Mouse (Mus musculus) heart, embryonic 14.5 days (tissue): ENCODE data around the gene Ppp6c. TPM values are rescaled to one million over a fixed set of nuclear protein-coding genes. Genes with fewer than 3 reads are reported as not detected.

Experiments used
- ATAC-seq: fragments of 200-750 bp; cut with Nextera tagmentation; 2 replicates; pipeline ENCODE4 v1.8.0; 2017; ENCODE audit warnings: low read depth, moderate TSS enrichment; ENCODE audit not compliant: insufficient number of reproducible peaks, insufficient read depth, low FRiP score
- H3K27ac ChIP-seq, 2 experiments: fragments of 200-500 bp in 1 of 2; fragments of 300-500 bp in 1 of 2; sonication (generic) in 1 of 2; replicated peaks in 1 of 2; 2 replicates each; pipeline ENCODE4 v1.5.1; 2012 to 2014; ENCODE audit warnings: low read depth in 2 of 2, low read length in 2 of 2, control low read depth in 1 of 2, mild to moderate bottlenecking in 1 of 2, mixed read lengths in 1 of 2; ENCODE audit not compliant: control insufficient read depth in 1 of 2, insufficient read depth in 1 of 2
- H3K27me3 ChIP-seq: fragments of 300-500 bp; sonication (generic); 2 replicates; pipeline ENCODE4 v1.6.1; 2014; ENCODE audit warnings: mild to moderate bottlenecking, low read length, control low read depth; ENCODE audit not compliant: control insufficient read depth, insufficient read depth
- H3K36me3 ChIP-seq: fragments of 300-500 bp; sonication (generic); 2 replicates; pipeline ENCODE4 v1.6.1; 2014; ENCODE audit warnings: mild to moderate bottlenecking, control low read depth, low read length, mixed read lengths; ENCODE audit not compliant: control insufficient read depth, insufficient read depth
- H3K4me1 ChIP-seq, 2 experiments: fragments of 200-500 bp in 1 of 2; fragments of 300-500 bp in 1 of 2; sonication (generic) in 1 of 2; 2 replicates each; pipeline ENCODE4 v1.6.1; 2012 to 2014; ENCODE audit warnings: low read length in 2 of 2, control low read depth in 1 of 2, mixed read lengths in 1 of 2; ENCODE audit not compliant: control insufficient read depth in 2 of 2, insufficient read depth in 2 of 2
- H3K4me2 ChIP-seq: fragments of 300-500 bp; sonication (generic); 2 replicates; pipeline ENCODE4 v1.6.1; 2014; ENCODE audit warnings: mild to moderate bottlenecking, low read length
- H3K4me3 ChIP-seq, 2 experiments: fragments of 200-500 bp in 1 of 2; fragments of 300-500 bp in 1 of 2; sonication (generic) in 1 of 2; 2 replicates each; pipeline ENCODE4 v1.5.1; 2012 to 2014; ENCODE audit warnings: low read length in 2 of 2, mild to moderate bottlenecking in 2 of 2, control low read depth in 1 of 2, low read depth in 1 of 2, moderate library complexity in 1 of 2; ENCODE audit not compliant: control insufficient read depth in 1 of 2, insufficient read depth in 1 of 2
- H3K9ac ChIP-seq: fragments of 300-500 bp; sonication (generic); 2 replicates; pipeline ENCODE4 v1.6.1; 2014; ENCODE audit warnings: mild to moderate bottlenecking, low read length
- H3K9me3 ChIP-seq: fragments of 300-500 bp; sonication (generic); 2 replicates; pipeline ENCODE4 v1.6.1; 2016; ENCODE audit warnings: low read length, control low read depth; ENCODE audit not compliant: control insufficient read depth
- WGBS: fragments of 180-500 bp; shearing (Covaris S2); extraction: QIAGEN DNeasy Blood & Tissue Kit; methylation state at CpG from one replicate; pipeline ENCODE4 v1.1.7; 2014; 5-methylcytosine and 5-hydroxymethylcytosine counted together
- polyA plus RNA-seq: library from polyadenylated mRNA; unstranded; fragments of >200 nt; fragmentation: Nextera tagmentation; extraction: Ambion mirVana; gene quantifications from 2 replicates; pipeline ENCODE4 v1.2.1, GENCODE M21; 2014

Gene Ppp6c
- polyA plus RNA-seq, 1 experiment from 2014 or later, result 51.3 TPM

- Histone ChIP-seq H3K27ac (no peak overlapping the region), H3K9ac (no peak overlapping the region), H3K4me2 (no peak overlapping the region), H3K9me3 (no peaks in the 10 kb centered on the region), H3K36me3 (no peaks in the 10 kb centered on the region), H3K27me3 (no peaks in the 10 kb centered on the region), H3K4me1 (peaks cover 0 to 16% of the 10 kb centered on the region in 2 experiments; a peak in 3 of 4 replicates), H3K4me3 (no peak overlapping the region)
- no peak for ATAC-seq
- 97% methylated on average over 6 of the region's 6 CpGs for WGBS
These were observed 6.2 kb downstream of the Ppp6c start for GRCm38 (mm10) chr2:39220010-39220409.

- no peak overlapping the region for H3K4me2 ChIP-seq
- ATAC-seq, result no peak
- no peaks in the 10 kb centered on the region for H3K9me3 ChIP-seq
- H3K9ac ChIP-seq, result no peak overlapping the region
- H3K4me1 ChIP-seq, result peaks cover 0 to 10% of the 10 kb centered on the region in 2 experiments; a peak in 2 of 4 replicates
- no peak overlapping the region for H3K4me3 ChIP-seq
- 83% methylated on average over 3 of the region's 3 CpGs for WGBS
- no peak overlapping the region for H3K27ac ChIP-seq
- H3K36me3 ChIP-seq, result no peaks in the 10 kb centered on the region
- H3K27me3 ChIP-seq, result no peaks in the 10 kb centered on the region
These were observed 7.2 kb downstream of the Ppp6c start for GRCm38 (mm10) chr2:39219034-39219433.

GRCm38 (mm10) chr2:39217150-39217549, 9.1 kb downstream of the Ppp6c start:
- Histone ChIP-seq H3K9me3 (no peaks in the 10 kb centered on the region), H3K4me2 (no peak overlapping the region), H3K27me3 (no peaks in the 10 kb centered on the region), H3K36me3 (no peaks in the 10 kb centered on the region), H3K4me3 (no peak overlapping the region), H3K9ac (no peak overlapping the region), H3K27ac (no peak overlapping the region), H3K4me1 (peaks cover 0 to 8% of the 10 kb centered on the region in 2 experiments; a peak in 2 of 4 replicates)
- WGBS, result 95% methylated on average over 4 of the region's 4 CpGs
- ATAC-seq, result no peak

GRCm38 (mm10) chr2:39210738-39211137, 15.5 kb downstream of the Ppp6c start:
- Histone ChIP-seq H3K27ac (no peak overlapping the region), H3K4me1 (peaks cover 0 to 8% of the 10 kb centered on the region in 2 experiments; a peak in 1 of 4 replicates), H3K36me3 (peaks cover 17% of the 10 kb centered on the region), H3K9me3 (no peaks in the 10 kb centered on the region), H3K27me3 (no peaks in the 10 kb centered on the region), H3K4me3 (no peak overlapping the region), H3K9ac (no peak overlapping the region), H3K4me2 (no peak overlapping the region)
- no peak for ATAC-seq
- WGBS, result 92% methylated on average over 4 of the region's 4 CpGs

GRCm38 (mm10) chr2:39203359-39203758, 22.9 kb downstream of the Ppp6c start:
- Histone ChIP-seq H3K9me3 (no peaks in the 10 kb centered on the region), H3K27me3 (no peaks in the 10 kb centered on the region), H3K9ac (no peak overlapping the region), H3K4me1 (no peaks in the 10 kb centered on the region), H3K36me3 (peaks cover 50% of the 10 kb centered on the region), H3K4me3 (no peak overlapping the region), H3K27ac (no peak overlapping the region), H3K4me2 (no peak overlapping the region)
- ATAC-seq, result no peak
- 71% methylated on average over 2 of the region's 2 CpGs for WGBS

GRCm38 (mm10) chr2:39194809-39195208, 31.4 kb downstream of the Ppp6c start:
- no peak overlapping the region for H3K9ac ChIP-seq
- no peaks in the 10 kb centered on the region for H3K27me3 ChIP-seq
- peaks cover 33% of the 10 kb centered on the region for H3K36me3 ChIP-seq
- no peaks in the 10 kb centered on the region for H3K9me3 ChIP-seq
- no peak for ATAC-seq
- H3K4me1 ChIP-seq, result peaks cover 0 to 1% of the 10 kb centered on the region in 2 experiments; a peak in 2 of 4 replicates
- no peak overlapping the region for H3K4me2 ChIP-seq
- 90% methylated on average over 2 of the region's 2 CpGs for WGBS
- H3K4me3 ChIP-seq, result no peak overlapping the region
- no peak overlapping the region for H3K27ac ChIP-seq

- whole genome bisulfite sequencing, result under 1% methylated on average over 38 of the region's 41 CpGs
- no peaks in the 10 kb centered on the region for H3K9me3 ChIP-seq
- H3K9ac ChIP-seq, result peak within 1 kb of the TSS; percentile 83
- H3K4me1 ChIP-seq, result peaks cover 0 to 11% of the 10 kb centered on the region in 2 experiments; a peak in 3 of 4 replicates
- peak within 1 kb of the TSS; percentile 75 to 88 for H3K4me3 ChIP-seq
- H3K4me2 ChIP-seq, result peak within 1 kb of the TSS; percentile 87
- no peaks in the 10 kb centered on the region for H3K27me3 ChIP-seq
- ATAC-seq, result peak; percentile 99
- H3K36me3 ChIP-seq, result 0 out of 2 replicates have a peak, but pooled peaks cover 11% of the 10 kb centered on the region
- peak within 1 kb of the TSS; percentile 80 to 92 for H3K27ac ChIP-seq
These were observed 35.6 kb downstream of the Ppp6c start, which contains the start of gene Scai for GRCm38 (mm10) chr2:39190561-39191056. TSS of gene Scai (minus strand) at chr2:39190734.
